Mouse (Mus musculus): Measurements from ENCODE around the gene Nfatc4. TPM values are rescaled to one million over a fixed set of nuclear protein-coding genes. Genes with fewer than 3 reads are reported as not detected.

Nfatc4 gene
- polyA plus RNA-seq (2012; rRNA removed; ENCODE audit: low replicate concordance), result 28.1 and 37.1 TPM in 2 replicates

DNA sequence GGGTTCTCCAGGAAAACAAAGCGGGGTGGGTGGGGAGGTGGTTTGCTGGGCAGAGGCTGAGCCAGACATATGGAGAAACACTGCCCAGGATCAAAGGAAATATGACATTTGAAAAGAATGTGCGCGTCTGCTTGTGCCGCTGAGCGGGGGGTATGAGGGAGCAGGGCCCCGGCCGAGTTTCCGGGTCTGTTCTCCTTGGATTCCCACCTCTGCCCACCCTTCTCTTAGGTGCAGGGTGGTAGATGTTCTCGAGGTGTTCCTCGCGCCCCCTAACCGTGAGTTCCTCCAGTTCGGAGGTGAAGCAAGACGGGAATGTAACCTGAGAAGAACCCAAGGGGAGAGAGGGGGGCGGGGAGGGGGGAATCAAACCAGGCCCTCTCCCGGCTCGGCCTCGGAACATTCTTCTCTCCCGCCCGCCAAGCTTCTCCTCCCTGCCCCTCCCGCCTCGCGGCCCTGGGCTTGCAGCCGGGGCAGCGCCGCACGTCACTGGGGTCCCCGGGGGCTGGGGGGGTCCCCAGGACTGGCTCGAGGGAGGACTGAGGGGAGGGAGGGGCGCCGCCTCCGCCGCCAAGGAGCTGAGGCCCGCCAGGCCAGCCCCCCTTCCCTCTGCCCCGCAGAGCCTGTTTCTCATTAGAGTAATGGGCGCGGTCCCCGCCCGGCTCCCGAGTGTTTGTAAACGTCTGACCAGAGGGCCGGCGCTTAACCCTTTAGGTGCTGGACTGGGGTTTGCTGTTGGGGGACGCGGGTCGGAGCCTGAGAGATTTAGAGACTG lies at the start of gene Nfatc4:
Nfatc4 (plus strand) TSS at position 154 of the 772 bp plus-strand sequence.

GRCm38 (mm10) chr14:55783958-55784235 lies 39.0 kb upstream of the Nfatc4 start, which contains the start of gene Adcy4:
Gene Adcy4 (minus strand): TSS chr14:55784095.

DNA sequence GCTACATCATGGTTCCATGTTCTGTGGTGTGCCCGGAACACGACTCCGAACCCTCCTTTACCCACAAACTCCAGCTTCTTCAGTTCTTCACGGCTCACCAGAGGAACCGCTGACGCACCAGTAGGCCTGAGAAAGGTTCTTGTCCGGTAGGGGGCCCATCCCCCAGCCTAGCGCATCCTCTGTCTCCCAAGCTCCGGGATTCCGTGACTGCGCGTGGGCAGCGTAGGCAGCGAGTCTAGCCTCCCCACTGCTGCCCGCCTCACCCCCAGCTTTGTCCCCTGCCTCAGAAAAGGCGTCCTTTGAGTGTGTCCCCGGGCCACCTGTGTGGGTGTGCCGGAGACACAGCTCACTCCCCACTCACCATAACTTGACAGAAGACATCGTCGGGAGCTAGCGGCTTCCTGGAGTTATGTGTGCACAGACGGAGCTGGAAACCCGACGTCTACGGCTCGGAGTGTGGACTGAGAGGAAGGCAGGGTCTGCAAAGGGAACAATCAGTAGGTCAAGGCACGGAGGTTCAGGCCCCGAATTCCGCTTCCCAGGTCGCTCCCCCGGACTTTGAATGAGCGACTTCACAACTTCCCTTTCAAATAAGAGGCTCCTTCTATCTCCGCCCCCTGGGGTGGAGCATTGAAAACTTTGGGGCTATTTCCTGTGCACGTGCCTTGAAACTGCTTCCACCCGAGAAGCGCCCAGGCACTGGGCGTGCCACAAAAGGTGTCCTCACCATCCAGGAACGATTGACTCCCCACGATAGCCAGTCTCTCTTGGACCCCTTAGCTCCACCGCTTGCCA lies 34.5 kb upstream of the Nfatc4 start, which contains the start of gene Ripk3:
Ripk3 (minus strand) TSS at position 610 of the 795 bp plus-strand sequence.

DNA sequence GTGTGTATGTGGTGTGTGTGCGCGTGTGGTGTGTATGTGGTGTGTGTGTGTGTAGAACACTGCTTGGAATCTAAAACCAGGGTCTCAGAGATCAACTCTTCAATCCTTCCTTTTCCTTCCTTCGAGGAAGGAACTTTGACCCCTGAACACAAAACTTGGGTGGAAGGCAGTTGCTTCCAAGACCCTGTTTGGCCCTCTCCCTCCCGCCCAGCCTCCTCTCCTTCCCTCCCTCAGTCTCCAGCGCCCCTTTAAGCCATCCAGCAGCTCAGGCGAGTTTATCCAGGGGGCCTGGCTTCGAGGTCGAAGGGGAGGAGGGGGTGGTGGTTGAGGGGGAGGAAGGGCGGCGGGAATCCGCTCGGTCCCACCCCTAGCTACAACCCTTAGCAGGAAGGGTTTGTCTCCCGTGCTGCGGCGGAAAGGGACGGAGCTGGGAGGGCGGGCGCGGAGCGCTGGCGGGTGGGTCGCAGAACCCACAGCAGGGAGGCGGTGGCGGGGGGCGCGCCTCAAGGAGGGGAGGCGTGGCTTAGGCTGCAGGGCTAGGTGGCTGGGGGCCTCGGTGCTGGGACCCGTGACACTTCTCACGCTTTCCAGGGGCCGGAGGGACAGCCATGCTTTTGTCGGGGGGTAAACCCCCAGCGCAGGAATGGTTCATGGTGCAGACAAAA lies 30.8 kb downstream of the Nfatc4 start, which contains the start of gene Nynrin:
Nynrin (plus strand) TSS at position 390 of the 665 bp plus-strand sequence.

Other genes with a start within 250 kb of the Nfatc4 start
- gene Fitm1, start 247.5 kb upstream of the Nfatc4 start, polyA plus RNA-seq (2012; rRNA removed; ENCODE audit: low replicate concordance), result 1.3 and 183 TPM in 2 replicates
- gene Psme1, start 245.0 kb upstream of the Nfatc4 start, polyA plus RNA-seq (2012; rRNA removed; ENCODE audit: low replicate concordance), result 108 and 126 TPM in 2 replicates
- 46.8 and 63.8 TPM in 2 replicates for gene Emc9, start 237.8 kb upstream of the Nfatc4 start, polyA plus RNA-seq (2012; rRNA removed; ENCODE audit: low replicate concordance)
- 82.9 and 83.0 TPM in 2 replicates for gene Psme2, start 232.0 kb upstream of the Nfatc4 start, polyA plus RNA-seq (2012; rRNA removed; ENCODE audit: low replicate concordance)
- gene Rnf31, start 231.4 kb upstream of the Nfatc4 start, polyA plus RNA-seq (2012; rRNA removed; ENCODE audit: low replicate concordance), result 45.2 and 55.3 TPM in 2 replicates
- gene Irf9, start 219.6 kb upstream of the Nfatc4 start, polyA plus RNA-seq (2012; rRNA removed; ENCODE audit: low replicate concordance), result 87.7 and 150 TPM in 2 replicates
- 1.1 and 1.5 TPM in 2 replicates for gene Rec8, start 205.1 kb upstream of the Nfatc4 start, polyA plus RNA-seq (2012; rRNA removed; ENCODE audit: low replicate concordance)
- gene Ipo4, start 187.2 kb upstream of the Nfatc4 start, polyA plus RNA-seq (2012; rRNA removed; ENCODE audit: low replicate concordance), result 86.3 and 113 TPM in 2 replicates
- 12.4 and 13.1 TPM in 2 replicates for gene Gm49378, start 185.2 kb upstream of the Nfatc4 start, polyA plus RNA-seq (2012; rRNA removed; ENCODE audit: low replicate concordance)
- 79.9 and 86.5 TPM in 2 replicates for gene Tm9sf1, start 179.3 kb upstream of the Nfatc4 start, polyA plus RNA-seq (2012; rRNA removed; ENCODE audit: low replicate concordance)
- 1.1 and 1.4 TPM in 2 replicates for gene Tssk4, start 173.0 kb upstream of the Nfatc4 start, polyA plus RNA-seq (2012; rRNA removed; ENCODE audit: low replicate concordance)
- gene Mdp1, start 162.6 kb upstream of the Nfatc4 start, polyA plus RNA-seq (2012; rRNA removed; ENCODE audit: low replicate concordance), result 15.3 and 24.6 TPM in 2 replicates
- gene Gmpr2, start 151.2 kb upstream of the Nfatc4 start, polyA plus RNA-seq (2012; rRNA removed; ENCODE audit: low replicate concordance), result 12.7 and 32.2 TPM in 2 replicates
- 210 and 446 TPM in 2 replicates for gene Nedd8, start 151.0 kb upstream of the Nfatc4 start, polyA plus RNA-seq (2012; rRNA removed; ENCODE audit: low replicate concordance)
- gene Tinf2, start 141.3 kb upstream of the Nfatc4 start, polyA plus RNA-seq (2012; rRNA removed; ENCODE audit: low replicate concordance), result 12.8 and 15.9 TPM in 2 replicates
- 8.3 and 10.6 TPM in 2 replicates for gene Tgm1, start 109.2 kb upstream of the Nfatc4 start, polyA plus RNA-seq (2012; rRNA removed; ENCODE audit: low replicate concordance)
- gene Rabggta, start 100.9 kb upstream of the Nfatc4 start, polyA plus RNA-seq (2012; rRNA removed; ENCODE audit: low replicate concordance), result 51.2 and 52.9 TPM in 2 replicates
- 75.4 and 104 TPM in 2 replicates for gene Dhrs1, start 77.5 kb upstream of the Nfatc4 start, polyA plus RNA-seq (2012; rRNA removed; ENCODE audit: low replicate concordance)
- 16.8 and 28.9 TPM in 2 replicates for gene Nop9, start 77.5 kb upstream of the Nfatc4 start, polyA plus RNA-seq (2012; rRNA removed; ENCODE audit: low replicate concordance)
- 2.9 and 3.4 TPM in 2 replicates for gene Cideb, start 64.7 kb upstream of the Nfatc4 start, polyA plus RNA-seq (2012; rRNA removed; ENCODE audit: low replicate concordance)
- 0.29 and 0.34 TPM in 2 replicates for gene Ltb4r2, start 61.7 kb upstream of the Nfatc4 start, polyA plus RNA-seq (2012; rRNA removed; ENCODE audit: low replicate concordance)
- gene Ltb4r1, start 57.2 kb upstream of the Nfatc4 start, polyA plus RNA-seq (2012; rRNA removed; ENCODE audit: low replicate concordance), result 5.1 and 7.6 TPM in 2 replicates
- 41.0 and 55.8 TPM in 2 replicates for gene Adcy4, start 39.0 kb upstream of the Nfatc4 start, polyA plus RNA-seq (2012; rRNA removed; ENCODE audit: low replicate concordance)
- gene Ripk3, start 34.3 kb upstream of the Nfatc4 start, polyA plus RNA-seq (2012; rRNA removed; ENCODE audit: low replicate concordance), result 21.9 and 26.5 TPM in 2 replicates
- gene Nynrin, start 30.9 kb downstream of the Nfatc4 start, polyA plus RNA-seq (2012; rRNA removed; ENCODE audit: low replicate concordance), result 6.3 and 6.5 TPM in 2 replicates
- gene Cbln3, start 61.2 kb downstream of the Nfatc4 start, polyA plus RNA-seq (2012; rRNA removed; ENCODE audit: low replicate concordance), result 0.26 and 0.33 TPM in 2 replicates
- gene Khnyn, start 61.8 kb downstream of the Nfatc4 start, polyA plus RNA-seq (2012; rRNA removed; ENCODE audit: low replicate concordance), result 24.4 and 25.2 TPM in 2 replicates
- 48.0 and 73.6 TPM in 2 replicates for gene Sdr39u1, start 77.1 kb downstream of the Nfatc4 start, polyA plus RNA-seq (2012; rRNA removed; ENCODE audit: low replicate concordance)
- 17.9 and 42.7 TPM in 2 replicates for gene Cma1, start 121.5 kb downstream of the Nfatc4 start, polyA plus RNA-seq (2012; rRNA removed; ENCODE audit: low replicate concordance)
- gene Cma2, start 127.8 kb downstream of the Nfatc4 start, polyA plus RNA-seq (2012; rRNA removed; ENCODE audit: low replicate concordance), result not detected in 2 replicates
- gene Mcpt1, start 194.8 kb downstream of the Nfatc4 start, polyA plus RNA-seq (2012; rRNA removed; ENCODE audit: low replicate concordance), result 0.11 TPM in 1 of 2 replicates, not detected in the other
- gene Mcpt9, start 207.4 kb downstream of the Nfatc4 start, polyA plus RNA-seq (2012; rRNA removed; ENCODE audit: low replicate concordance), result not detected in 2 replicates
- gene Mcpt2, start 218.9 kb downstream of the Nfatc4 start, polyA plus RNA-seq (2012; rRNA removed; ENCODE audit: low replicate concordance), result not detected in 2 replicates
- 25.7 and 57.6 TPM in 2 replicates for gene Mcpt4, start 239.2 kb downstream of the Nfatc4 start, polyA plus RNA-seq (2012; rRNA removed; ENCODE audit: low replicate concordance)